22 mouse cellular contexts compared by ENCODE assay signal in genomic region chr9:15722506-15722905, GRCm38 (mm10). TPM values are rescaled to one million over a fixed set of nuclear protein-coding genes. Genes with fewer than 3 reads are reported as not detected.
DNase-seq lines count a peak whose midpoint lies in the region; ATAC-seq and TF ChIP-seq lines count a peak whose summit lies in the region.
"Had no signal": no experiment of that assay in that cellular context is flagged by ENCODE, and none has a peak within 500 bp of the region (broad histone marks: within the 10 kb centered on the region; RNA-seq: fewer than 3 reads in every experiment).

No protein-coding gene starts in this region.

- no peak for TF ChIP-seq POLR2A in heart, adult 2 months (IDR thresholded peaks at IDR 0.05; ENCODE audit: insufficient read depth, low read depth, low read length)

- H3K4me2 ChIP-seq in forebrain, embryonic 13.5 days, result no peak overlapping the region
- H3K4me2 ChIP-seq in forebrain, postnatal 0 days (ENCODE audit: low read depth), result no peak overlapping the region
- no peak overlapping the region for H3K4me2 ChIP-seq in limb, embryonic 11.5 days (ENCODE audit: low read depth, severe bottlenecking)
- H3K4me2 ChIP-seq: embryonic facial prominence, embryonic 13.5 days; embryonic facial prominence, embryonic 15.5 days; forebrain, embryonic 15.5 days had no signal

- H3K27ac ChIP-seq in forebrain, embryonic 13.5 days, result peak overlapping the region; percentile 68
- no peak overlapping the region for H3K27ac ChIP-seq in forebrain, postnatal 0 days (ENCODE audit: low read depth, low read length)
- no peak overlapping the region for H3K27ac ChIP-seq in heart, embryonic 10.5 days
- no peak overlapping the region for H3K27ac ChIP-seq in heart, adult 2 months
- H3K27ac ChIP-seq in limb, embryonic 11.5 days (replicated peaks; ENCODE audit: low read depth, low read length), result no peak overlapping the region
- no peak overlapping the region for H3K27ac ChIP-seq in limb, embryonic 10.5 days
- H3K27ac ChIP-seq: embryonic facial prominence, embryonic 13.5 days; embryonic facial prominence, embryonic 15.5 days; forebrain, embryonic 10.5 days had no signal

- no peak overlapping the region for H3K4me3 ChIP-seq in forebrain, embryonic 13.5 days
- no peak overlapping the region for H3K4me3 ChIP-seq in forebrain, postnatal 0 days (ENCODE audit: low read depth, low read length)
- H3K4me3 ChIP-seq in heart, embryonic 10.5 days, result no peak overlapping the region
- no peak overlapping the region for H3K4me3 ChIP-seq in heart, adult 2 months
- no peak overlapping the region for H3K4me3 ChIP-seq in limb, embryonic 11.5 days (ENCODE audit: low read depth, low read length)
- no peak overlapping the region for H3K4me3 ChIP-seq in limb, embryonic 10.5 days
- H3K4me3 ChIP-seq: embryonic facial prominence, embryonic 13.5 days; embryonic facial prominence, embryonic 15.5 days; erythroblast, embryonic 14.5 days; forebrain, embryonic 10.5 days; forebrain, embryonic 15.5 days had no signal

- no peak for TF ChIP-seq EP300 in heart, adult 2 months (IDR thresholded peaks at IDR 0.05; ENCODE audit: insufficient read depth, low read depth, low read length)

- peaks cover 23% of the 10 kb centered on the region for H3K4me1 ChIP-seq in forebrain, embryonic 13.5 days
- H3K4me1 ChIP-seq in forebrain, postnatal 0 days (ENCODE audit: insufficient read depth), result no peaks in the 10 kb centered on the region; the same call in 1 of the 2 replicates
- no peaks in the 10 kb centered on the region for H3K4me1 ChIP-seq in heart, embryonic 10.5 days
- no peaks in the 10 kb centered on the region; the same call in 1 of the 2 replicates for H3K4me1 ChIP-seq in heart, adult 2 months (ENCODE audit: control insufficient read depth, insufficient read depth, low read length)
- H3K4me1 ChIP-seq in limb, embryonic 11.5 days (ENCODE audit: control insufficient read depth, insufficient read depth, low read length), result no peaks in the 10 kb centered on the region
- H3K4me1 ChIP-seq in limb, embryonic 10.5 days, result no peaks in the 10 kb centered on the region
- H3K4me1 ChIP-seq: embryonic facial prominence, embryonic 13.5 days; embryonic facial prominence, embryonic 15.5 days; forebrain, embryonic 10.5 days had no signal

- H3K9ac ChIP-seq in forebrain, embryonic 13.5 days, result no peak overlapping the region
- H3K9ac ChIP-seq in forebrain, postnatal 0 days, result no peak overlapping the region
- H3K9ac ChIP-seq in heart, adult 2 months (ENCODE audit: low read depth, low read length), result no peak overlapping the region
- no peak overlapping the region for H3K9ac ChIP-seq in limb, embryonic 11.5 days (ENCODE audit: low read length)
- H3K9ac ChIP-seq: embryonic facial prominence, embryonic 13.5 days; embryonic facial prominence, embryonic 15.5 days; forebrain, embryonic 15.5 days had no signal

- ATAC-seq in forebrain, embryonic 13.5 days, result no peak
- ATAC-seq in forebrain, postnatal 0 days, result no peak
- no peak for ATAC-seq in limb, embryonic 11.5 days (ENCODE audit: insufficient number of reproducible peaks, low FRiP score, low TSS enrichment, low read depth)
- ATAC-seq: forebrain, embryonic 15.5 days had no signal

- peaks cover 54% of the 10 kb centered on the region for H3K36me3 ChIP-seq in forebrain, embryonic 13.5 days (ENCODE audit: poor library complexity, severe bottlenecking)
- H3K36me3 ChIP-seq in forebrain, postnatal 0 days (ENCODE audit: insufficient read depth), result peaks cover 35% of the 10 kb centered on the region
- peaks cover 40% of the 10 kb centered on the region for H3K36me3 ChIP-seq in heart, embryonic 10.5 days
- H3K36me3 ChIP-seq in heart, adult 2 months (ENCODE audit: control insufficient read depth, insufficient read depth, low read length), result peaks cover 2% of the 10 kb centered on the region; the same call in 1 of the 2 replicates
- H3K36me3 ChIP-seq in limb, embryonic 11.5 days (ENCODE audit: control insufficient read depth, insufficient read depth, low read length), result no peaks in the 10 kb centered on the region; the same call in 1 of the 2 replicates
- H3K36me3 ChIP-seq in limb, embryonic 10.5 days, result peaks cover 64% of the 10 kb centered on the region

- DNase-seq in forebrain, postnatal 0 days, result no peak
- DNase-seq in heart, embryonic 10.5 days (ENCODE audit: low spot score), result peak; percentile 53
- no peak for DNase-seq in heart, adult 2 months
- DNase-seq in limb, embryonic 11.5 days (ENCODE audit: low spot score), result peak; percentile 14
- no peak for DNase-seq in limb, embryonic 10.5 days (ENCODE audit: low spot score)
- DNase-seq: adrenal gland, adult 2 months; adrenal gland, postnatal 10 days; adrenal gland, postnatal 25 days; cerebellum, adult 11 months; cerebellum, adult 18-20 months; cerebellum, adult 8-10 months; cerebellum, adult 9-11 months; cerebellum, postnatal 14 days; cerebellum, postnatal 36 days; embryo, embryonic 11 days had no signal

- TF ChIP-seq CTCF in forebrain, postnatal 0 days (IDR thresholded peaks at IDR 0.05; ENCODE audit: low read depth), result no peak
- TF ChIP-seq CTCF in heart, adult 2 months (IDR thresholded peaks at IDR 0.05), result no peak

- intact Hi-C loops in heart, adult 2 months (cut with DNase I), result no loop called here

- no peaks in the 10 kb centered on the region for H3K9me3 ChIP-seq in forebrain, embryonic 13.5 days (replicated peaks)
- H3K9me3 ChIP-seq in forebrain, postnatal 0 days (ENCODE audit: low read length), result no peaks in the 10 kb centered on the region
- no peaks in the 10 kb centered on the region for H3K9me3 ChIP-seq in heart, embryonic 10.5 days
- no peaks in the 10 kb centered on the region for H3K9me3 ChIP-seq in limb, embryonic 11.5 days (ENCODE audit: control insufficient read depth, low read length)
- H3K9me3 ChIP-seq in limb, embryonic 10.5 days (replicated peaks), result no peaks in the 10 kb centered on the region
- H3K9me3 ChIP-seq: embryonic facial prominence, embryonic 13.5 days; embryonic facial prominence, embryonic 15.5 days; forebrain, embryonic 10.5 days; forebrain, embryonic 15.5 days had no signal

- no peaks in the 10 kb centered on the region for H3K27me3 ChIP-seq in forebrain, embryonic 13.5 days
- H3K27me3 ChIP-seq in forebrain, postnatal 0 days (ENCODE audit: insufficient read depth, low read length), result no peaks in the 10 kb centered on the region
- H3K27me3 ChIP-seq in heart, embryonic 10.5 days (ENCODE audit: insufficient read depth, poor library complexity, severe bottlenecking), result no peaks in the 10 kb centered on the region
- no peaks in the 10 kb centered on the region for H3K27me3 ChIP-seq in heart, adult 2 months (ENCODE audit: control insufficient read depth, insufficient read depth, low read length)
- H3K27me3 ChIP-seq in limb, embryonic 11.5 days (ENCODE audit: control insufficient read depth, insufficient read depth, low read length), result no peaks in the 10 kb centered on the region
- H3K27me3 ChIP-seq in limb, embryonic 10.5 days (ENCODE audit: low read depth, poor library complexity, severe bottlenecking), result no peaks in the 10 kb centered on the region
- H3K27me3 ChIP-seq: embryonic facial prominence, embryonic 13.5 days; embryonic facial prominence, embryonic 15.5 days; forebrain, embryonic 15.5 days had no signal

- no peaks in the 10 kb centered on the region; the same call in 1 of the 2 replicates for H3K79me2 ChIP-seq in heart, adult 2 months (replicated peaks; ENCODE audit: control insufficient read depth, insufficient read depth, low read length)

- 91% methylated on average over 8 of the region's 8 CpGs for WGBS in forebrain, embryonic 13.5 days
- WGBS in forebrain, postnatal 0 days, result 91% methylated on average over 8 of the region's 8 CpGs
- WGBS in heart, embryonic 10.5 days, result 83% methylated on average over 8 of the region's 8 CpGs
- whole genome bisulfite sequencing in heart, adult 2 months, result 81% methylated on average over 8 of the region's 8 CpGs
- WGBS in limb, embryonic 11.5 days, result 86% methylated on average over 8 of the region's 8 CpGs
- WGBS in limb, embryonic 10.5 days, result 85% methylated on average over 8 of the region's 8 CpGs

RNA-seq across cellular contexts. Expression of gene Slc36a4, which starts 13.0 kb away (rescaled TPM):
- 21.5 and 23.5 TPM in 2 replicates for polyA plus RNA-seq in forebrain, embryonic 13.5 days (2015; fragmentation: Nextera tagmentation; extraction: Ambion mirVana)
- 40.0 and 56.9 TPM in 2 replicates for total RNA-seq in forebrain, postnatal 0 days (2014; rRNA removed)
- polyA plus RNA-seq in forebrain, postnatal 0 days (2015; fragmentation: Nextera tagmentation; extraction: Ambion mirVana), result 18.6 and 28.1 TPM in 2 replicates
- polyA plus RNA-seq in heart, embryonic 10.5 days (2016; fragmentation: Nextera tagmentation; extraction: Ambion mirVana), result 9.2 and 11.1 TPM in 2 replicates
- total RNA-seq in heart, adult 2 months (2021), result 1 to 10 TPM; 6.9 to 7.4 TPM
- 3.3 and 7.9 TPM in 2 replicates for polyA plus RNA-seq in heart, adult 2 months (2012; rRNA removed)
- polyA plus RNA-seq in limb, embryonic 11.5 days (2014; fragmentation: Nextera tagmentation; extraction: Ambion mirVana), result 22.3 and 23.2 TPM in 2 replicates
- polyA plus RNA-seq in limb, embryonic 10.5 days (2016; fragmentation: Nextera tagmentation; extraction: Ambion mirVana), result 12.1 and 17.8 TPM in 2 replicates
- total RNA-seq: MEL had no signal

Comparison
In these comparisons a context has a peak if more than half of its experiments do, and no peak if none do; other contexts are left out.
1. DNase-seq: peak in heart, embryonic 10.5 days (single experiment) and limb, embryonic 11.5 days (single experiment); none in forebrain, postnatal 0 days (single experiment), heart, adult 2 months (0 of 2) and limb, embryonic 10.5 days (single experiment).